Mouse (Mus musculus) CH12.LX (cell line): ENCODE measurements around the gene Adipor1. TPM values are rescaled to one million over a fixed set of nuclear protein-coding genes. Genes with fewer than 3 reads are reported as not detected.

Experiments
- DNase-seq: peaks from one replicate; pipeline ENCODE4 v3.0.0-alpha.2; 2013; ENCODE audit errors: extremely low read depth
- H3K27ac ChIP-seq: 2 replicates; pipeline ENCODE4 v1.5.1; 2012; ENCODE audit warnings: low read depth, mild to moderate bottlenecking, control low read depth, moderate library complexity; ENCODE audit not compliant: insufficient read depth
- H3K27me3 ChIP-seq: replicated peaks from 2 replicates; pipeline ENCODE3; 2012; ENCODE audit warnings: inconsistent platforms
- H3K36me3 ChIP-seq, 2 experiments: replicated peaks in 1 of 2; 2 replicates each; pipeline versions ENCODE3 to v1.6.1; 2012; ENCODE audit warnings: inconsistent platforms in 1 of 2, low read length in 1 of 2, mild to moderate bottlenecking in 1 of 2, mixed read lengths in 1 of 2, moderate library complexity in 1 of 2; ENCODE audit not compliant: control insufficient read depth in 1 of 2, insufficient read depth in 1 of 2
- H3K4me1 ChIP-seq, 2 experiments: 2 replicates each; pipeline ENCODE4 v1.6.1; 2012; ENCODE audit warnings: inconsistent platforms in 1 of 2, moderate library complexity in 1 of 2; ENCODE audit not compliant: insufficient read depth in 2 of 2, control insufficient read depth in 1 of 2
- H3K4me2 ChIP-seq: 2 replicates; pipeline ENCODE4 v1.6.1; 2012; ENCODE audit warnings: low read depth, mild to moderate bottlenecking, control low read depth; ENCODE audit not compliant: poor library complexity, insufficient read depth, severe bottlenecking
- H3K4me3 ChIP-seq, 3 experiments: fragments of 150-350 bp in 1 of 3; sonication (generic) in 1 of 3; replicated peaks in 1 of 3; 2 replicates each; pipeline versions ENCODE3 to v1.5.1; 2011 to 2012; ENCODE audit warnings: low read depth in 2 of 3, low read length in 2 of 3, mild to moderate bottlenecking in 2 of 3, moderate library complexity in 2 of 3, control low read depth in 1 of 3, improper control_type of control experiment in 1 of 3, inconsistent platforms in 1 of 3, mixed read lengths in 1 of 3; ENCODE audit not compliant: poor library complexity in 1 of 3
- H3K79me2 ChIP-seq: replicated peaks from 2 replicates; pipeline ENCODE4 v1.6.1; 2012; ENCODE audit warnings: mild to moderate bottlenecking, moderate library complexity; ENCODE audit not compliant: control insufficient read depth, poor library complexity, insufficient read depth, severe bottlenecking; ENCODE audit errors: extremely low read depth
- H3K9ac ChIP-seq: 2 replicates; pipeline ENCODE4 v1.6.1; 2012; ENCODE audit warnings: low read depth, mild to moderate bottlenecking, control low read depth, moderate library complexity; ENCODE audit not compliant: insufficient read depth
- H3K9me3 ChIP-seq: replicated peaks from 2 replicates; pipeline ENCODE3; 2012; ENCODE audit warnings: low read length, inconsistent platforms, mixed read lengths
- BHLHE40 ChIP-seq: IDR thresholded peaks from 2 replicates; pipeline ENCODE4 v1.6.1; 2011; ENCODE audit warnings: mild to moderate bottlenecking, low read depth, low read length, improper control_type of control experiment
- CHD2 ChIP-seq: IDR thresholded peaks from 2 replicates; pipeline ENCODE4 v1.6.1; 2011; ENCODE audit warnings: low read length, improper control_type of control experiment
- CTCF ChIP-seq, 2 experiments: IDR thresholded peaks in 1 of 2; conservative IDR thresholded peaks in 1 of 2; 2 replicates each; pipeline ENCODE4 v1.5.1; 2011 to 2012; ENCODE audit warnings: low read depth in 2 of 2, low read length in 2 of 2, improper control_type of control experiment in 1 of 2, inconsistent platforms in 1 of 2, mild to moderate bottlenecking in 1 of 2, moderate library complexity in 1 of 2
- E2F4 ChIP-seq: IDR thresholded peaks from 2 replicates; pipeline ENCODE4 v1.6.1; 2011; ENCODE audit warnings: low read depth, low read length, improper control_type of control experiment; ENCODE audit not compliant: insufficient replicate concordance
- ELF1 ChIP-seq: IDR thresholded peaks from 2 replicates; pipeline ENCODE4 v1.6.1; 2014; ENCODE audit warnings: low read depth, mild to moderate bottlenecking, inconsistent platforms, low read length, improper control_type of control experiment
- EP300 ChIP-seq: IDR thresholded peaks from 2 replicates; pipeline ENCODE4 v1.6.1; 2011; ENCODE audit warnings: low read length, improper control_type of control experiment
- HCFC1 ChIP-seq: IDR thresholded peaks from 2 replicates; pipeline ENCODE4 v1.6.1; 2012; ENCODE audit warnings: low read depth, mild to moderate bottlenecking, inconsistent platforms, low read length, improper control_type of control experiment
- IRF4 ChIP-seq: IDR thresholded peaks from 2 replicates; pipeline ENCODE4 v1.6.1; 2014; ENCODE audit warnings: low read depth, mild to moderate bottlenecking, inconsistent platforms, low read length, improper control_type of control experiment
- JUND ChIP-seq: conservative IDR thresholded peaks from 2 replicates; pipeline ENCODE4 v1.6.1; 2011; ENCODE audit warnings: low read depth, low read length, improper control_type of control experiment
- KAT2A ChIP-seq: IDR thresholded peaks from 2 replicates; pipeline ENCODE4 v1.6.1; 2012; ENCODE audit warnings: low read length, improper control_type of control experiment, inconsistent platforms; ENCODE audit not compliant: insufficient replicate concordance
- MAX ChIP-seq: IDR thresholded peaks from 2 replicates; pipeline ENCODE4 v1.6.1; 2011; ENCODE audit warnings: low read length, improper control_type of control experiment
- MAZ ChIP-seq: IDR thresholded peaks from 2 replicates; pipeline ENCODE4 v1.6.1; 2012; ENCODE audit warnings: low read depth, mild to moderate bottlenecking, inconsistent platforms, low read length, improper control_type of control experiment, moderate library complexity
- MEF2A ChIP-seq: IDR thresholded peaks from 2 replicates; pipeline ENCODE4 v1.6.1; 2014; ENCODE audit warnings: low read depth, mild to moderate bottlenecking, inconsistent platforms, low read length, improper control_type of control experiment, borderline replicate concordance
- MYC ChIP-seq: IDR thresholded peaks from 2 replicates; pipeline ENCODE4 v1.6.1; 2011; ENCODE audit warnings: low read depth, mild to moderate bottlenecking, improper control_type of control experiment, low read length
- NELFE ChIP-seq: IDR thresholded peaks from 2 replicates; pipeline ENCODE4 v1.6.1; 2011; ENCODE audit warnings: low read depth, low read length, improper control_type of control experiment
- PAX5 ChIP-seq: IDR thresholded peaks from 2 replicates; pipeline ENCODE4 v1.6.1; 2012; ENCODE audit warnings: low read length, inconsistent platforms, mixed read lengths
- POLR2A ChIP-seq: IDR thresholded peaks from 2 replicates; pipeline ENCODE4 v1.6.1; 2011; ENCODE audit warnings: low read depth, mild to moderate bottlenecking, improper control_type of control experiment, low read length
- POLR2AphosphoS2 ChIP-seq: IDR thresholded peaks from 2 replicates; pipeline ENCODE4 v1.6.1; 2011; ENCODE audit warnings: low read depth, low read length, improper control_type of control experiment
- RAD21 ChIP-seq: IDR thresholded peaks from 2 replicates; pipeline ENCODE4 v1.6.1; 2011; ENCODE audit warnings: low read depth, mild to moderate bottlenecking, low read length, improper control_type of control experiment, moderate library complexity
- SIN3A ChIP-seq: IDR thresholded peaks from 2 replicates; pipeline ENCODE4 v1.6.1; 2012; ENCODE audit warnings: low read length, improper control_type of control experiment, inconsistent platforms
- SMC3 ChIP-seq: IDR thresholded peaks from 2 replicates; pipeline ENCODE4 v1.6.1; 2011; ENCODE audit warnings: low read depth, low read length, improper control_type of control experiment
- TBP ChIP-seq: conservative IDR thresholded peaks from 2 replicates; pipeline ENCODE4 v1.6.1; 2011; ENCODE audit warnings: low read depth, low read length, improper control_type of control experiment
- TCF12 ChIP-seq: IDR thresholded peaks from 2 replicates; pipeline ENCODE4 v1.6.1; 2014; ENCODE audit warnings: low read depth, mild to moderate bottlenecking, inconsistent platforms, low read length, improper control_type of control experiment
- UBTF ChIP-seq: IDR thresholded peaks from 2 replicates; pipeline ENCODE4 v1.6.1; 2012; ENCODE audit warnings: low read depth, mild to moderate bottlenecking, inconsistent platforms, low read length, improper control_type of control experiment, moderate library complexity
- USF1 ChIP-seq: IDR thresholded peaks from 2 replicates; pipeline ENCODE4 v1.6.1; 2014; ENCODE audit warnings: low read depth, mild to moderate bottlenecking, inconsistent platforms, low read length, improper control_type of control experiment
- USF2 ChIP-seq: conservative IDR thresholded peaks from 2 replicates; pipeline ENCODE4 v1.6.1; 2011; ENCODE audit warnings: low read depth, low read length, improper control_type of control experiment
- ZC3H11A ChIP-seq: IDR thresholded peaks from 2 replicates; pipeline ENCODE4 v1.6.1; 2012; ENCODE audit warnings: low read depth, mild to moderate bottlenecking, inconsistent platforms, low read length, improper control_type of control experiment
- ZKSCAN1 ChIP-seq: IDR thresholded peaks from 2 replicates; pipeline ENCODE4 v1.6.1; 2012; ENCODE audit warnings: low read depth, inconsistent platforms, low read length, improper control_type of control experiment, borderline replicate concordance
- ZMIZ1 ChIP-seq: IDR thresholded peaks from 2 replicates; pipeline ENCODE4 v1.6.1; 2012; ENCODE audit warnings: low read depth, mild to moderate bottlenecking, inconsistent platforms, low read length, improper control_type of control experiment
- dilution Hi-C: fragments of 300-500 bp; cut with MboI; formaldehyde crosslinking; loops from 2 replicates; pipeline ENCODE4 v1.14.3; 2020; ENCODE audit warnings: low sequenced_read_pairs; ENCODE audit not compliant: extremely low pct_unique_long_range_greater_than_20kb, extremely low pct_ligation_motif_present
- in situ Hi-C: fragments of 300-500 bp; cut with MboI; formaldehyde crosslinking; loops from 3 replicates; pipeline ENCODE4 v1.14.3; 2019; ENCODE audit warnings: low sequenced_read_pairs, low pct_ligation_motif_present, low pct_unique_long_range_greater_than_20kb, mixed read lengths
- polyA plus RNA-seq: library from polyadenylated mRNA; unstranded; fragments of >175 nt; gene quantifications from 2 replicates; pipeline ENCODE4 v1.2.1, GENCODE M21; 2012; ENCODE audit warnings: low read depth; ENCODE audit not compliant: insufficient read length
- total RNA-seq, 2 experiments: library from RNA; depleted of rRNA; stranded (reverse); fragments of 300-350 nt in 1 of 2; fragments of >200 nt in 1 of 2; gene quantifications; 2 replicates each; pipeline ENCODE4 v1.2.3; 2012 to 2014

The Adipor1 gene
- total and polyA plus RNA-seq, 3 experiments, result 64.1 to 94.0 (median 70.8) TPM

GRCm38 (mm10) chr1:134381795-134382625, 33.2 kb upstream of the Adipor1 start:
- peaks cover 41% of the 10 kb centered on the region for H3K27me3 ChIP-seq
- peaks cover 7% of the 10 kb centered on the region for H3K9me3 ChIP-seq
- H3K4me2 ChIP-seq, result no peak overlapping the region
- TF ChIP-seq ZC3H11A, result no peak
- no peak for TF ChIP-seq MYC
- TF ChIP-seq HCFC1, result no peak
- TF ChIP-seq CHD2, result no peak
- TF ChIP-seq NELFE, result no peak
- TF ChIP-seq RAD21, result no peak
- no peak for TF ChIP-seq POLR2AphosphoS2
- no peak for TF ChIP-seq SIN3A
- TF ChIP-seq ZKSCAN1, result no peak
- no peak for TF ChIP-seq USF1
- no peak for TF ChIP-seq MAZ
- TF ChIP-seq ZMIZ1, result no peak
- TF ChIP-seq ELF1, result no peak
- TF ChIP-seq KAT2A, result no peak
- no peak for TF ChIP-seq MEF2A
- TF ChIP-seq UBTF, result no peak
- no peak for TF ChIP-seq EP300
- no peak for TF ChIP-seq IRF4
- TF ChIP-seq TCF12, result no peak
- no peak for TF ChIP-seq JUND
- in situ Hi-C loops, result no loop called here
- no peak overlapping the region for H3K27ac ChIP-seq
- no peaks in the 10 kb centered on the region for H3K36me3 ChIP-seq
- no peak overlapping the region for H3K4me3 ChIP-seq
- H3K9ac ChIP-seq, result no peak overlapping the region
- H3K79me2 ChIP-seq, result no peaks in the 10 kb centered on the region
- no peak for DNase-seq
- dilution Hi-C loops, result no loop called here
- no peaks in the 10 kb centered on the region for H3K4me1 ChIP-seq

GRCm38 (mm10) chr1:134384581-134384980, 30.6 kb upstream of the Adipor1 start:
- Histone ChIP-seq H3K79me2 (no peaks in the 10 kb centered on the region), H3K9me3 (peaks cover 7% of the 10 kb centered on the region), H3K4me3 (no peak overlapping the region), H3K27ac (no peak overlapping the region), H3K27me3 (peaks cover 48% of the 10 kb centered on the region), H3K4me2 (no peak overlapping the region), H3K36me3 (no peaks in the 10 kb centered on the region), H3K4me1 (0 out of 4 replicates have a peak, but pooled peaks cover 0 to 2% of the 10 kb centered on the region in 2 experiments), H3K9ac (no peak overlapping the region)
- no peak for DNase-seq
- dilution Hi-C loops, result no loop called here
- in situ Hi-C loops, result no loop called here
- no peak for TF ChIP-seq POLR2A
- no peak for TF ChIP-seq UBTF
- TF ChIP-seq RAD21, result no peak
- TF ChIP-seq CHD2, result no peak
- no peak for TF ChIP-seq JUND
- TF ChIP-seq BHLHE40, result no peak
- TF ChIP-seq CTCF (conservative IDR thresholded peaks at IDR 0.05 in 1 of 2, IDR thresholded peaks at IDR 0.05 in 1 of 2; ENCODE audit: low read depth in 2 of 2, low read length in 2 of 2), result no peak
- TF ChIP-seq TBP, result no peak
- no peak for TF ChIP-seq E2F4
- TF ChIP-seq MAX, result no peak
- no peak for TF ChIP-seq POLR2AphosphoS2
- TF ChIP-seq PAX5, result no peak
- TF ChIP-seq USF2, result no peak
- TF ChIP-seq MEF2A, result no peak
- no peak for TF ChIP-seq SMC3
